Mouse (Mus musculus): ENCODE results near the gene Gm49369.
"Not testable (repeated sequence)": the region's sequence is repeated elsewhere in the genome, so short reads cannot be mapped to it uniquely, and the experiment has no call there.

The Gm49369 gene

DNA sequence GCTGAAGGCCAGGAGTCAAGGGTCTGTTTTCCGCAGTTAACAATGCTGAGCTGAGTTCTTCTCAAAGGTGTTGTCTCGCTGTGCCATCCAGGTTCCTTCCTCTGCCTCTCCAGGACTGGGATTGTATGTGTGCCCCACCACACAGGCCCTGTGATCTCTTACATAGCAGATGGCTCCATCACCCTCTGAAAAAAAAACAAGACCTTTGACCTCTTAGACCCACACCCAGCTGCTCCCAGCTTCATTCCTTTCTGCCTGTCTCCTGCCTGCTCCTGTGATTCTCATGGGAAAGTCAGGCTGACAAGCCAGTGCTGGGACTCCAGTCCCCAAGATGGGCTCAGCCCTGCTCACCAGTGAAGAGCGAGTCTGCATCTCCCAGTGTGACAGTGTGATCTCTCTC is 54.0 kb downstream of the Gm49369 start:
- DNase-seq = peak; percentile 26

DNA sequence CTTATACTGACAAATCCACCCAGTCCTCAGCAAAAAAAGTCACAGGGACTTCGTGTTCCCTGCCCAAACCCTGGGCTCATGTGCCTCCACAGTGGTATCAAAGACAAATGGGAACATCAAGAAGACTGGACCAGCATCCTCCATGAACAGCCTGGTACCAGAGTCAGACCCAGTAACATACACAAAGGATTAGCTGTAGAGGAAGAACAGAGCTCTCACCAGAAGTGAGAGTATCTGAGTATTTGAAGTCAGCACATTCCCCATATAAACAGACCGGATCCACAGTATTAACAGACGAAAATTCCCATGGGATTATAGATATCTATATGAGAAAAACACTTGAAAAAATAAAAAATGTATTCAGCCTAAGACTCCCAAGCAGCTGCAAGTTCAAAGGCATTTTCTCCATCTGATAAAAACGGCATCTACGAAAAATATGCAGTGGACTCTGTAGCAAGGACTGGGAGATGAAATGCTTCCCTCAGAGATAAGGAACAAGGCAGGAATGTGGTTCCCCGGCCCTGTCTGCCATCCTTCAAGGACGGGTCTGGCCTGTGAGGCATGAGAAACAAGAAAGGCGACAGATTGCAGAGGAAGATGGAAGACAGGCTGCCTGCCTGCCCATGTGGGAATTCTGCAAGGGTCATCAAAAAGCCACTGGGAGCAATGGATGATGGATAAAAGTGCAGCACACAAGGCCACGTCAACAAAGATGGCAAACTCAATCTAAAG is 55.6 kb downstream of the Gm49369 start:
- no peak for DNase-seq

- DNase-seq = no peak
Observed at GRCm38 (mm10) chr7:142323396-142324117, 58.9 kb downstream of the Gm49369 start.

DNA sequence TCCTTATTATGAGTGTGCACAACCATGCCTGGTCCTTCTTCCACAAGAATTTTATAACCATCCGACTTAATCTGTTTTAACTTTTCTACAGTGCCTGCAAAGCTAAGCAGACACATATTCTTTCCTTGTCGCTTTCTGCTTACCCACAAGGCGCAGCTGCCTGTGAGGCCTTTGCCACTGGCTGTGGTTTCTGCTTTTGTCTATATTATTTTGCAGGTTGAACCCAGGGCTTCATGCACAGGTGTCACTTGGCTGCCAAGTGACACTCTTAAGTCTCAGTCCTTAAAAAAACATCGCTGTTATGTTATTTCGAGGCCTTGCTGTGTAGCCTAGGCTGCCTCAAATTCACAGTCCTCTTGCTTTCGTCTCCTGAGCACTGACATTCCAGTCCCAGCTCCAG is 59.8 kb downstream of the Gm49369 start:
- DNase-seq = no peak

DNA sequence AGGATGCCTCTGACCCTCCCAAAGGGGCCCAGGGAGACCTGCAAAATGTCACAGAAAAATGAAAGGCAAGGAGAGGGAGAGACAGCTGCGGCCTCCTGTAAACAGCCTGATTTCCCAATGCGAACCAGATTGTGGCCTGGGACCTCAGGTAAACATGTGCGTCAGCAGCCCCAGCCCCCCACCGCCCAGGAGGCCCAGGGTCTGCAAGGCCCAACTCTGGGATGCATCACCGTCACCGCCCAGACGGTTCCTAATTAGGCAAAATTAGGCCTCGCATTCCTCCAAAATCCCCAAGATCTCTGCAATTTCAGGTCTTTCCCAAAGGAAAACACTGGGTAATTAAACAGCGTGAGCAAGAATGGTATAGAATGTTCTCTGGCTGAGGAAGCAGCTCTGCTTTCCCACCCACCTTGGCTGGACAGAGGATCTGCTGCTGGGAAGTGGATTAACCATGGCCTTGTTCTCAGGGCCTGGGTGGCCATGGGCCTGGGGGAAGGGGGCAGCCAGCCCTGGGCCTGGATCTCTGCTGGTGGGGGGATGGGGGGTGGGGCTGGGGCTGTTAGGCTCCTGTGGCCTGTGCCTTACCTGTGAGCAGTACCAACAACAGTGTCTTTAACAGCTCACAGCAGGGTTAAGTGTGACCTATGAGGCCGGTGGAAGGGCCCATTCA is 60.7 kb downstream of the Gm49369 start:
- not testable (repeated sequence) for DNase-seq

Measured in retina, postnatal 1 day (tissue).